Mouse (Mus musculus) c-Kit-positive CD71-negative TER-119-negative erythroid progenitor cells, embryonic 14.5 days (primary cell): Measurements from ENCODE around the gene Rmdn2.

Experiments used
- DNase-seq: peaks from one replicate; pipeline ENCODE4 v3.0.0-alpha.2; 2013; ENCODE audit warnings: low read depth

Rmdn2 gene

GRCm38 (mm10) chr17:79705671-79706455, 94.2 kb downstream of the Rmdn2 start:
- DNase-seq = no peak

GRCm38 (mm10) chr17:79708168-79708567, 96.5 kb downstream of the Rmdn2 start:
- DNase-seq = no peak

GRCm38 (mm10) chr17:79709718-79710117, 98.1 kb downstream of the Rmdn2 start:
- no peak for DNase-seq

GRCm38 (mm10) chr17:79710246-79710842, 98.7 kb downstream of the Rmdn2 start:
- DNase-seq = no peak

GRCm38 (mm10) chr17:79711944-79712343, 100.3 kb downstream of the Rmdn2 start:
- DNase-seq = no peak

- DNase-seq = no peak
Observed at GRCm38 (mm10) chr17:79712536-79712935, 100.9 kb downstream of the Rmdn2 start.

- no peak for DNase-seq
Observed at GRCm38 (mm10) chr17:79713276-79713642, 101.6 kb downstream of the Rmdn2 start.

- no peak for DNase-seq
Observed at GRCm38 (mm10) chr17:79713643-79714367, 102.1 kb downstream of the Rmdn2 start.

GRCm38 (mm10) chr17:79714368-79714895, 102.8 kb downstream of the Rmdn2 start:
- DNase-seq = no peak

- DNase-seq = no peak
Observed at GRCm38 (mm10) chr17:79714931-79715637, 103.4 kb downstream of the Rmdn2 start, which contains the start of gene Cyp1b1. Gene Cyp1b1, minus strand, starts transcription at chr17:79715061.

GRCm38 (mm10) chr17:79715649-79716143, 104.0 kb downstream of the Rmdn2 start:
- DNase-seq = peak; percentile 73

GRCm38 (mm10) chr17:79720681-79721080, 109.0 kb downstream of the Rmdn2 start:
- no peak for DNase-seq

GRCm38 (mm10) chr17:79726613-79727012, 115.0 kb downstream of the Rmdn2 start:
- no peak for DNase-seq

GRCm38 (mm10) chr17:79728053-79728584, 116.5 kb downstream of the Rmdn2 start:
- DNase-seq = no peak

- DNase-seq = no peak
Observed at GRCm38 (mm10) chr17:79728585-79729503, 117.2 kb downstream of the Rmdn2 start.

- DNase-seq = no peak
Observed at GRCm38 (mm10) chr17:79730988-79731387, 119.3 kb downstream of the Rmdn2 start.

- DNase-seq = no peak
Observed at GRCm38 (mm10) chr17:79733039-79733438, 121.4 kb downstream of the Rmdn2 start.

- no peak for DNase-seq
Observed at GRCm38 (mm10) chr17:79737598-79737997, 125.9 kb downstream of the Rmdn2 start.

- DNase-seq = no peak
Observed at GRCm38 (mm10) chr17:79738847-79739498, 127.3 kb downstream of the Rmdn2 start.

GRCm38 (mm10) chr17:79742635-79743034, 131.0 kb downstream of the Rmdn2 start:
- DNase-seq = no peak
